Mouse (Mus musculus) large intestine, adult 2 months (tissue): ENCODE measurements around the gene Pafah1b3. TPM values are rescaled to one million over a fixed set of nuclear protein-coding genes. Genes with fewer than 3 reads are reported as not detected.
"Not testable (repeated sequence)": the region's sequence is repeated elsewhere in the genome, so short reads cannot be mapped to it uniquely, and the experiment has no call there.

Experiments
- DNase-seq: peaks from one replicate; pipeline ENCODE4 v3.0.0-alpha.2; 2012; ENCODE audit warnings: low read depth, low spot score
- WGBS: fragments of 180-500 bp; shearing (Covaris S2); methylation state at CpG from one replicate; pipeline ENCODE4 v1.1.7; 2018; 5-methylcytosine and 5-hydroxymethylcytosine counted together
- polyA plus RNA-seq: library from polyadenylated mRNA; depleted of rRNA; stranded (reverse); fragments of >200 nt; gene quantifications from 2 replicates; pipeline ENCODE4 v1.2.3, GENCODE M21; 2012

Gene Pafah1b3
- polyA plus RNA-seq, 1 experiment: 173 TPM

DNA sequence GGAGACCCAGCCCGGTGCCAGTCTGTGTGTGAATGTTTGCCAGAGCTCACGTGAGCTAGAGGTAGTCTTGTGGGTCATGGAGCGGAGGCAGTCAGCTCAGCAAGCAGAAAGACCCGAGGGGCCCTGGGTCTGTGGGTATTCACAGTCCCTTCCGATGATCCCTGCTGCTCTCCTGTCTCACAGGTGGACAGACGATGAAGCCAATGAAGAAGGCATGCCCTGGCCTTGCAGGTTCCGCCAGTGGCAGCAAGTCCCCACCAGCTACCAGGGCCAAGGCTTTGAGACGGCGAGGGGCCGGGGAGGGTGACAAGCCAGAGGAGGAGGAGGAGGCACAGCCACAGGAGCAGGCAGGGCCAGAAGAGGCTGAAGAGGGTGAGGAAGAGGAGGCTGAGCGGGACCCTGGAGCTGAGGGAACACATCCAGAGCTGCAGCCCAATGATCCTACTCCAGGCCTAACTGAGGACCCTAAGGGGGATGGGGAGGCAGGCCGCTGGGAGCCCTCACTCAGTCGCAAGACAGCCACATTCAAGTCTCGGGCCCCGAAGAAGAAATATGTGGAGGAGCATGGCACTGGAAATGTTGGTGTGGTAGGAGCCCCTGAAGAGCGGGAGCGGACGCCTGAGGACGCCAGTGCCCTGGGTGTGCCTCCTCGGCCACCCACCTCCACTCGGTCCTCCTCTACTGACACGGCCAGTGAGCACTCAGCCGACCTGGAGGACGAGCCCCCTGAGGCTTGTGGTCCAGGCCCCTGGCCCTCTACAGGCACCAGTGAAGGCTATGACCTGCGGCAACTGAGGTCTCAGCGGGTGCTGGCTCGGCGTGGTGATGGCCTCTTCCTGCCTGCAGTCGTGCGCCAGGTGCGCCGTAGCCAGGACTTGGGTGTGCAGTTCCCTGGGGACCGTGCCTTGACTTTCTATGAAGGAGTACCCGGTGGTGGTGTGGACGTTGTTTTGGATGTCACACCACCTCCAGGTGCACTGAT, 26.8 kb downstream of the Pafah1b3 start:
- DNase-seq: no peak
- 90% methylated on average over 35 of the region's 35 CpGs for WGBS

DNA sequence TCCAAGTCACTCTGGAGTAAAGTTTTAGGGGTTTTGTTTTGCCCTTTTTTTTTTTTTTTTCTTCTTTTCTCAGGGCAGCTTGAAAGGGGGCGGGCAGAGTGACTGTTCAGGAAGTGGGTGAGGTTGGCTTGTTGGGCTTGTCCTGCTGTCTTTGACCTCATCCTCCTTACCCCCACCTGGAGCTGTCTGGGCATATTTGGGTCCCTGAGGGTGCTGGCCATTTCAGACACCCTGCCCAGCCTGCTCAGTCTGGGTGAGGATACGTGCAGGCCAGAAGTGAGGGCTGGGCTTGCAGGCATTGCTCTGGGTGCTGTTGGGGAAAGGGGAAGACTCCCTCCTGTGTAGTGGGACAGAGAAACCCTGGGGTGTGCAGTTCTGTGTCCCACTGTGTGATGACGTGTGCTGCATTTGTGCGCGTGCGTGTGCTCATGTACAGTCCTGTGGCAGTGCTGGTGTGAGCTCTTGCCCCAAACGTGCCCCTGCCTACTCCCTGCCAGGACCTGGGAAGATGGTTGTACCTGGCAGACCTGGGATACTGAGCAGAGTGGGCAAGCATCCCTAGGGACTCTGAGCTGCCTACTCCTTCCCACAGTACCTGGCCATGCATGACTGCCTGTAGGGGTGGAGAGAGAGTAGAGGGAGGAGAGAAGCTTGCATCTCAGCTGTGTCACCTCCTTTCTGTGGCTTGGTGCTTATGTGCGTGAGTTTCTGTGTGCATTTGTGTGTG, 28.1 kb downstream of the Pafah1b3 start:
- no peak for DNase-seq
- 59% methylated on average over 8 of the region's 8 CpGs for whole genome bisulfite sequencing

DNA sequence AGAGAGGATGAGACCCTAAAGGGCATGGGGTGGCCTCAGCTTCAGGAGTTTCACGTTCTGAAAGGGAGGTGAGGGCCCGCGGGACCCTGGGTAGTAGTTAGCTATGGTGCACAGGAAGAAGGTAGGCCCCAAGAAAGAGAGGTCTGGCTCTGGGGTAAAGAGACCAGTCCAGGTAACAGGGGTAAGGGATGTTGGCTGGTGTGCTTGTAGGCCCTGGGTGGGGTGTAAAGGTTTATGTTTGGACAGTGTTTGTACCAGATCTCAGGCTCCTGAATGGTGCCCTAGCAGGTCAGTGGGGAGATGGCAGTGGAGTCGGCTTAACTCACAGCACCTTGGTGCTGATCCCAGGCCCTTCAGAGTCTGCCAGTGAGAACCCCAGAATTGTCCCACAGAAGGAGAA, 28.8 kb downstream of the Pafah1b3 start:
- 16% methylated on average over 4 of the region's 4 CpGs for WGBS
- DNase-seq: no peak

- no peak for DNase-seq
- 3% methylated on average over 7 of the region's 7 CpGs for WGBS
These were observed 29.2 kb downstream of the Pafah1b3 start for GRCm38 (mm10) chr7:25268588-25268987.

GRCm38 (mm10) chr7:25267751-25268463, 29.9 kb downstream of the Pafah1b3 start:
- under 1% methylated on average over 33 of the region's 33 CpGs for WGBS
- DNase-seq: peak; percentile 100

- WGBS: under 1% methylated on average over 29 of the region's 29 CpGs
These were observed 30.5 kb downstream of the Pafah1b3 start, which contains the start of gene Cic for GRCm38 (mm10) chr7:25267301-25267750. TSS of gene Cic (plus strand) at chr7:25267704.

DNA sequence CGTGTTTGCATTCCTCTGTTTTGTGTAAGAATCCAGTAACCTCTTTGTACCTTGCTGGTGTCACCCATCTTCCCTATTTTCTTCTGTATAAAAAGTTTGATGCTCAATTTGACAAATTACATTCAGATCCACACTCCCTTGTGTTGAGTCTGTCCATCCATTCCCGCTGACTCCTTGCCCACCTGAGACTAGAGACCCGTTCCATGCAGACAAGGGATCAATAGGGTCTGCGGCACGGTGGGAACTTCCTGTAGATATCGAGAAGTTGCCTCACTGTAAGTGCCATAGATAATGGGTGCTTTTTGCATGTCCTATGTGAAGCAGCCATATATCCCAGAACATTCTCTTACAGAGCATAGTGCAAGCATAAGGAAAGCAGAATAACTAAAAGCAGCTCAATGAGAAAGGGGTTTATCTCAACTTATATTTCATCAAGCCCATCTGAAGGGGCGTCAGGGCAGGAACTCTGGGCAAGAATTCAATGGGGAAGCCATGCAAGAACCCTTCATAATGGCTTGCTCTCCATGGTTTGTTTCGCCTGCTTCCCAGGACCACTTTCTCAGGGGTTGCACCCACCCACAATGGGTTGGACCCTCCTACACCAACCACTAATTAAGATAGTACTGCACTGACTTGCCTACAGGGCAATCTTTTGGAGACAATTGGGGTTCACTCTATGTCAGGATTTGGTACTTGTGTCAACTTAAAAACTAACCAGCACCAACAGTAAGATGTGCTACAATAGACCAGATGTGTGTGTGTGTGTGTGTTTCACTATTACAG, 31.4 kb downstream of the Pafah1b3 start:
- DNase-seq: no peak
- WGBS: 91% methylated on average over 8 of the region's 8 CpGs

More at GRCm38 (mm10) chr7:25267301-25267750, 30.5 kb downstream of the Pafah1b3 start, which contains the start of gene Cic:
- peak; percentile 93 for DNase-seq

DNA sequence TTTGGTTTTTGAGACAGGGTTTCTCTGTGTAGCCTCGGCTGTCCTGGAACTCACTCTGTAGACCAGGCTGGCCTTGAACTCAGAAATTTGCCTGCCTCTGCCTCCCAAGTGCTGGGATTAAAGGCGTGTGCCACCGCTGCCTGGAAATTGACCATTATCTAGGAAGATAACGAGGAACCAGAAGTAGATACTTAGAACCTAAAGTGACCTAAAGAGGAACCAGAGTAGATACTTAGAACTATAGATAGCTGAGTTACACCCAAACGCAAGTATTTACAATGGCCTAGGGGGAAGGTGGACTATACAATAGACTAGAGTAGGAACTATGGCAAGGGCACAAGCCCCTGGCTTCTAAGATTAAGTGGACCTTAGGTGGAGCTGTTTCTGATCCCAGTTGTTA, 32.0 kb downstream of the Pafah1b3 start:
- 82% methylated on average over 5 of the region's 5 CpGs for WGBS
- not testable (repeated sequence) for DNase-seq

GRCm38 (mm10) chr7:25263968-25264870, 33.6 kb downstream of the Pafah1b3 start:
- 60% methylated on average over 17 of the region's 17 CpGs for WGBS
- DNase-seq: no peak

- WGBS: 70% methylated on average over 1 of the region's 1 CpGs
- no peak for DNase-seq
These were observed 35.9 kb downstream of the Pafah1b3 start for GRCm38 (mm10) chr7:25261896-25262295.

DNA sequence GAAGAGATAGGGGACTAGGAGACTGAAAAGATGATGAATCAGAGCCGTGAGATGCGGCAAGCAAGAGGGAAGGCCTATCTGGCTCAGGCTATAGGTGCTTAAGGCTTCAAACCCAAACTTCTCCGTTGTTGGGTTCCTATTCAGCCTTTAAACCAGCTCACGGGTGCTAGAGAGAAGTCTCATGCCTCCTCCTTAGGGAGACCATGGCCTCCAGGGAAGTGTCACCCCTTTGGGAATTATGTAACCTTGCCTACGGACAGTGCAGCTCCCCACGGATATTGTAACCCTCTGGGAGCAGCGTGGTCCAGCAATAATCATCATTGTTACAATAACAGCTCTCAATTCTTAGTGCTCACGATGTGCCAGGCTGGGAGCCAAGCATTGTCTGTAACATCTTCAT, 46.0 kb downstream of the Pafah1b3 start:
- DNase-seq: no peak
- 49% methylated on average over 8 of the region's 8 CpGs for WGBS

- DNase-seq: no peak
- WGBS: 19% methylated on average over 22 of the region's 22 CpGs
These were observed 46.6 kb downstream of the Pafah1b3 start for GRCm38 (mm10) chr7:25251071-25251791.

GRCm38 (mm10) chr7:25250141-25250972, 47.4 kb downstream of the Pafah1b3 start, which contains the start of gene Erf:
TSS of gene Erf (minus strand) at chr7:25250761.
- under 1% methylated on average over 80 of the region's 81 CpGs for WGBS
- no peak for DNase-seq

DNA sequence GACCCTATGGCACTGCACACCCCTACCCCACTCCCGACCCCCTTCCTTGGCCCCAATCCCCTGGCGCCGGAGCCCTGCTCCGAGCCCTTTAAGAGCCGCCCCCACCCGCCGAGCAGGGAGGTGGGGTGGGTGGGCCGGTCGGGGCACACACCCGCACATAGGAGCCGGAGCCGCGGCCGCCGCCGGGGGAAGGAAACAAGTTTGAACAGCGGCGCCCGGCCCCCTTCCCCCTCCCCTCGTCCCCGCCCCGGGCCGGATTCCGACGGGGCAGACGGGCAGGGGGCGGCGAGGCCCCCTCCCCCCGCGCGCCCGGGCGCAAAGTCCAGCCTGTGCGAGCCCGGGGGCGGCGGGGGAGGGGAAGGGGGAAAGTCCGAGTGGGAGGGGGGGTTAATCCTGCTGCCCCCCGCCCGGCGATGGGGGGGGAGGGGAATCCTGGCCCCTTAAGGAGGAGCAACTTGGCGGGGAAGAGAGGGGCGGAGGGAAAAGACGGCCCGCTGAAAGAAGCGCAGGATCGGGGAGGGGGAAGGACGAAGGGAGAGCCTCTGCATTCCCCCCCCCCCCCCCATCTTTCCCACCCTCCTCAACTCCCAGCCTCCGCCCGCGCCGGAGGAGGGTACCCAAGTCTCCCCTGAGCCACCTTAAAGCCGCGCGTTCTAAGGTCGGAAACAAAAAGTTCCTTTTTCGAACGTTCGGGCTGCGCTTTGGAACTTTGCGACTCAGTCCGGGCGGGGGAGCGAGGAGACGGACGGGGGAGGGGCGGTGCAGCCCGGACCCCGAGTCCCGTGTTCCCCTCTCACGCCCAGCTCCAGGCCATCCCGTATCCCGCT, 48.3 kb downstream of the Pafah1b3 start:
- DNase-seq: no peak

GRCm38 (mm10) chr7:25248846-25249313, 48.9 kb downstream of the Pafah1b3 start:
- no peak for DNase-seq
- 1% methylated on average over 25 of the region's 25 CpGs for WGBS

More for the DNA sequence above, 48.3 kb downstream of the Pafah1b3 start:
- WGBS: under 1% methylated on average over 61 of the region's 73 CpGs
